Mouse (Mus musculus): ENCODE measurements at regions not wholly inside any gene's neighbourhood (a gene's known extent, or its start where the extent isn't known, plus 50 kb on each side); places are given as distances from the start of the nearest gene placed in this dataset.
A peak's percentile ranks its signal among the peaks of the same experiment; 100 is the strongest.

GRCm38 (mm10) chr15:57589404-57590377 is 112.3 kb upstream of the Slc22a22 start:
- Histone ChIP-seq H3K4me2 (ENCODE audit: low read depth, low read length) (no peak overlapping the region), H3K4me1 (ENCODE audit: control insufficient read depth, insufficient read depth) (peaks cover 9% of the 10 kb centered on the region; the same call in 1 of the 2 replicates), H3K9me3 (replicated peaks; ENCODE audit: control insufficient read depth, low read length) (no peaks in the 10 kb centered on the region), H3K36me3 (replicated peaks; ENCODE audit: control insufficient read depth, insufficient read depth, low read length) (no peaks in the 10 kb centered on the region), H3K4me3 (ENCODE audit: low read depth, low read length) (no peak overlapping the region), H3K9ac (replicated peaks; ENCODE audit: low read depth, low read length) (no peak overlapping the region), H3K27me3 (ENCODE audit: control insufficient read depth, insufficient read depth, low read length) (no peaks in the 10 kb centered on the region), H3K27ac (ENCODE audit: low read depth) (no peak overlapping the region)
- 32% methylated on average over 10 of the region's 12 CpGs for WGBS
- ATAC-seq (ENCODE audit: insufficient read depth, low read depth), result no peak
- TF ChIP-seq CTCF (IDR thresholded peaks at IDR 0.05; ENCODE audit: low read depth) (no peak), EP300 (IDR thresholded peaks at IDR 0.05; ENCODE audit: low read depth) (no peak)
- peak; percentile 10 for DNase-seq (ENCODE audit: low spot score)

- TF ChIP-seq CTCF (IDR thresholded peaks at IDR 0.05; ENCODE audit: low read depth), result no peak
- TF ChIP-seq EP300 (IDR thresholded peaks at IDR 0.05; ENCODE audit: low read depth), result no peak
- Histone ChIP-seq H3K27me3 (ENCODE audit: control insufficient read depth, insufficient read depth, low read length) (no peaks in the 10 kb centered on the region), H3K9ac (replicated peaks; ENCODE audit: low read depth, low read length) (no peak overlapping the region), H3K4me1 (ENCODE audit: control insufficient read depth, insufficient read depth) (peaks cover 3% of the 10 kb centered on the region; the same call in 1 of the 2 replicates), H3K4me2 (ENCODE audit: low read depth, low read length) (no peak overlapping the region), H3K27ac (ENCODE audit: low read depth) (no peak overlapping the region), H3K36me3 (replicated peaks; ENCODE audit: control insufficient read depth, insufficient read depth, low read length) (no peaks in the 10 kb centered on the region), H3K4me3 (ENCODE audit: low read depth, low read length) (no peak overlapping the region), H3K9me3 (replicated peaks; ENCODE audit: control insufficient read depth, low read length) (no peaks in the 10 kb centered on the region)
- DNase-seq (ENCODE audit: low spot score) (no peak), ATAC-seq (ENCODE audit: insufficient read depth, low read depth) (no peak)
- 20% methylated on average over 1 of the region's 1 CpGs for WGBS
Observed at GRCm38 (mm10) chr15:57585411-57585810, 108.0 kb upstream of the Slc22a22 start.

- WGBS, result 86% methylated on average over 11 of the region's 11 CpGs
Observed at GRCm38 (mm10) chr15:57584498-57584897, 107.1 kb upstream of the Slc22a22 start.

GRCm38 (mm10) chr15:57581266-57581665 is 103.8 kb upstream of the Slc22a22 start:
- no peak for ATAC-seq (ENCODE audit: insufficient read depth, low read depth)
- Histone ChIP-seq H3K36me3 (replicated peaks; ENCODE audit: control insufficient read depth, insufficient read depth, low read length) (no peaks in the 10 kb centered on the region), H3K27ac (ENCODE audit: low read depth) (no peak overlapping the region), H3K4me3 (ENCODE audit: low read depth, low read length) (no peak overlapping the region), H3K4me1 (ENCODE audit: control insufficient read depth, insufficient read depth) (no peaks in the 10 kb centered on the region), H3K27me3 (ENCODE audit: control insufficient read depth, insufficient read depth, low read length) (no peaks in the 10 kb centered on the region), H3K4me2 (ENCODE audit: low read depth, low read length) (no peak overlapping the region), H3K9ac (replicated peaks; ENCODE audit: low read depth, low read length) (no peak overlapping the region), H3K9me3 (replicated peaks; ENCODE audit: control insufficient read depth, low read length) (no peaks in the 10 kb centered on the region)
- DNase-seq (ENCODE audit: low spot score), result no peak
- TF ChIP-seq EP300 (IDR thresholded peaks at IDR 0.05; ENCODE audit: low read depth) (no peak), CTCF (IDR thresholded peaks at IDR 0.05; ENCODE audit: low read depth) (no peak)

More at GRCm38 (mm10) chr15:57584498-57584897, 107.1 kb upstream of the Slc22a22 start:
- H3K9ac ChIP-seq (replicated peaks; ENCODE audit: low read depth, low read length), result no peak overlapping the region
- DNase-seq (ENCODE audit: low spot score), result no peak
- no peak overlapping the region for H3K4me3 ChIP-seq (ENCODE audit: low read depth, low read length)
- no peak overlapping the region for H3K4me2 ChIP-seq (ENCODE audit: low read depth, low read length)
- H3K36me3 ChIP-seq (replicated peaks; ENCODE audit: control insufficient read depth, insufficient read depth, low read length), result no peaks in the 10 kb centered on the region
- TF ChIP-seq EP300 (IDR thresholded peaks at IDR 0.05; ENCODE audit: low read depth) (no peak), CTCF (IDR thresholded peaks at IDR 0.05; ENCODE audit: low read depth) (no peak)
- ATAC-seq (ENCODE audit: insufficient read depth, low read depth), result no peak
- no peaks in the 10 kb centered on the region for H3K9me3 ChIP-seq (replicated peaks; ENCODE audit: control insufficient read depth, low read length)
- no peak overlapping the region for H3K27ac ChIP-seq (ENCODE audit: low read depth)
- H3K4me1 ChIP-seq (ENCODE audit: control insufficient read depth, insufficient read depth), result no peaks in the 10 kb centered on the region
- H3K27me3 ChIP-seq (ENCODE audit: control insufficient read depth, insufficient read depth, low read length), result no peaks in the 10 kb centered on the region

- Histone ChIP-seq H3K9ac (replicated peaks; ENCODE audit: low read depth, low read length) (no peak overlapping the region), H3K27me3 (ENCODE audit: control insufficient read depth, insufficient read depth, low read length) (no peaks in the 10 kb centered on the region), H3K9me3 (replicated peaks; ENCODE audit: control insufficient read depth, low read length) (no peaks in the 10 kb centered on the region), H3K4me3 (ENCODE audit: low read depth, low read length) (no peak overlapping the region), H3K27ac (ENCODE audit: low read depth) (no peak overlapping the region), H3K4me1 (ENCODE audit: control insufficient read depth, insufficient read depth) (no peaks in the 10 kb centered on the region), H3K4me2 (ENCODE audit: low read depth, low read length) (no peak overlapping the region), H3K36me3 (replicated peaks; ENCODE audit: control insufficient read depth, insufficient read depth, low read length) (no peaks in the 10 kb centered on the region)
- 31% methylated on average over 2 of the region's 2 CpGs for WGBS
- TF ChIP-seq EP300 (IDR thresholded peaks at IDR 0.05; ENCODE audit: low read depth) (no peak), CTCF (IDR thresholded peaks at IDR 0.05; ENCODE audit: low read depth) (no peak)
- DNase-seq (ENCODE audit: low spot score), result no peak
- ATAC-seq (ENCODE audit: insufficient read depth, low read depth), result no peak
Observed at GRCm38 (mm10) chr15:57578794-57579193, 101.4 kb upstream of the Slc22a22 start.
